Mouse (Mus musculus) adrenal gland, postnatal 25 days (tissue): ENCODE measurements at regions not wholly inside any gene's neighbourhood (a gene's known extent, or its start where the extent isn't known, plus 50 kb on each side); places are given as distances from the start of the nearest gene placed in this dataset.
A peak's percentile ranks its signal among the peaks of the same experiment; 100 is the strongest.

Experiments
- DNase-seq: peaks from one replicate; pipeline ENCODE4 v3.0.0; 2021; ENCODE audit warnings: mixed read lengths

DNA sequence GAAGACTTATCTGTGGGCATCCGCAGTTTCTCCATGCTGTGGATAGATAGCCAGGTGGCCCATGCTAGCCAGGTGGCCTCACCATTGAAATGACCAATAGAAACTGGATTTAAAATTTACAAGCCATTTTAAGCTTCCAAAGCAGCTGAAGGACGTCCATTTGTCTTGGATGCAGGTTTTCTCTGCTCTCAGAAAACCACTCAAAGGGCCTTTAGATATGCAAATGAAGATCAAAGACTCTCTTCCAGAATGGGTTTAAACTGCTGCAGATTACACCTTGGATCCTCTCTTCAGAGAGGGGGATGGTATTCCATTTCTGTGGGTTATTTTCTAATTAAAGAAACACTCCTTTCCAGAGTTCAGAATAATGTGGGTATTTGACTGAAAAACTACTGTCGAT is 518.5 kb downstream of the Rnf144a start:
- no peak for DNase-seq

DNA sequence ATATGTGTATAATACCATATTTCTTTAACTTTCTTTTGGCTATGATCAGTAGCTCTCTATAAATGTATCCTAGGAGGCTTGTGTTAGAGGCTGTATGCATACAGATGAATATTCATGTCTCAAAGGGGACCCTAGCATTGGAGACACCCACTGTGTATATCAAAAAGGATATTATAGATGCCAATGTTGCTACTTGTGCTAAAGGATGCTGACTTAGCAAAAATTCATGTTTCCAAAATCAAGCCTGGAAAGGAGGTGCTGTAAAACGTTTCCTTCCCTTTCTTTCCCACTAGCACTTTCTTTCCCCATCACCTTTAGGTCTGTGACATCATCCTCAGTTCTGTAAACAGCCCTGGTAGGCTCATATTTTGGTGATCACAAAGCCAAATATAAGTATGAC is 519.4 kb downstream of the Rnf144a start:
- no peak for DNase-seq

DNA sequence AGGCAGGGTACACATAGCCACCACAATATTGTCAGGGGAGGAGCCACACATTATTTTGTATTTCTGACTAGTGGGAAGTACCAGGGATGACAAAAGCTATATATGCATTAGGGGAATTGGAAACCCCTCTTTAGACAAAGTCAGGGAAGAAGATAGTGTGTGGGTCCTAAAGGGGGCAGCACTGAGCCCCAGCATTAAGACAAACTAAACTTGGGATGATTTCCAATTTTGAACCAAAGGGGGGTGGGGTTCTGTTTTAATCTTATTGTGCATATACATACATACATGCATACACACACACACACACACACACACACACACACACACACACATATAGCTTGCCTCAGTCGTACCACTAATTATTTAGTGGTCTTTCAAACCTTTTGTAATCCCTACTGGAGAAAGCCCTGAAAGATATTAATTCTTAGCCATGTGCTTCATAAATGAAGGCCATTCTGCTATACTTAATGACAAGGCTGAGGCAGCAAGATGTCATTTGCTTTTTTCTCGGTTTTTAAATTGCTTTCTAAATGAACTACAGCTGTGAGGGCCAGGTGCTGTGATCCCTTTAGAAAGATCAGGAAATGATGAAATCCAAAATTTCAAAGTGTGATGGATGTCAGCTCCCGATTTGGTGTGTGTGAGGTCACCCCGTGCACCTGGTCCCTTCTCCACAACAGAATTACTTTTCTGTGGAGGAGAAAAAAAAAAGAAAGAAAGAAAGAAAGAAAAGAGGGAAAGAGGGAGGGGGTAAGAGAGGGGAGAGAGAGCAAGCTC is 523.5 kb downstream of the Rnf144a start:
- DNase-seq = no peak

DNA sequence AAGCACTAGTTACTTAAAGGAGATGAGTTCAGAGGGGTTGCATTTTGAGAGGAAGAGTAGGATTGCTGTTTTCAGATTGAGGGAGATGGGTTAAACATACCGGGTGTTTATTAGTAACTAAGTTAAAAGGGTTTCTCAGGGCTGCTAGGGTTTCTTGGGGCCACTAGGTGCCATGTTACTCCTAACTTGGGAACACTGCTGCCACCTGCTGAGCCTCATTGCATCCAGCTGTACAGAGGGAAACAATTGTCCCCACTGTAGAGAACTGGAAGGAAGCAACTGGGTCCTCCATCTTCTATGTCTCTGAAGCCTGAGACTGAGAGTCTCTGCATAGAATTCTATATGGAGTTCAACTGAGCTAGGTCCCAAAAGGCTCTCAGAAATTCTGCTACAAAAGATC is 524.3 kb downstream of the Rnf144a start:
- peak; percentile 53 for DNase-seq

DNA sequence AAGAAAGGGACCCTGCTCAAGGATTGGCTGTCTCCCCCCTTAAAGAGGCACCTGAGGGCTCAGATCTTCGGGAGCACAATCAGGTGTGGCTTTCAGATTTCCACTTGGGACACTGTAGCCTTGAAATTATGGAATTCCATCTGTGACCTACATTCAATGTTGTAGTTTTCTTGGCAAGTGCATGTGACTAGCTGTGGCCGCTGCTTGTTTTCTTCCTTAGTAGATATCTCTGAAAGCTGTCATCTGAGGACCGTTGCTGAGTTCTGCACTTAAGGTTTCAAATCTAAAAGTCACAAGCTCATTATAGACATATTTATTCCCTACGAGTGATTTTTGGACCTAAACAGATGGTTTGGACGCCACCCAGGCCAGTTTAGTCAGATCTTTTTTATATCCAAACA is 531.3 kb downstream of the Rnf144a start:
- DNase-seq = no peak

DNA sequence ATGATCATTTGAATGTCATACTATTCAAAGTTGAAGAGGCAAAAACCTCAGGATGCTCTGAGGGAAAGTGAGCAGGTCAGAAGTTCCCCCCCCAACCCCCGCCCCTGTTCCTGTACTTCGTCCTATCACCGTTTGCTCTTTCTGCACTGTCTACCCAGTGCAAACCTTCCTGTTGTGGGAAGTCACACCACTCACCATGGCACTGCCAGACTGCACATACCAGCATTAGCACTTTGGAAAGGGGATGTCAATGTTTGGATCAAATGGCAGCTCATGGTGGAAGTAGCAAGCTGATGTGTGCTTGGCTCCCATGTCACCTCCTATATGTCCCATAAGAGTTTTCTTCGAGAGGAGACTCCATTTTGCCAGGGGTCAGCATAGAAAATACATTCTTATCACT is 543.2 kb downstream of the Rnf144a start:
- no peak for DNase-seq

DNA sequence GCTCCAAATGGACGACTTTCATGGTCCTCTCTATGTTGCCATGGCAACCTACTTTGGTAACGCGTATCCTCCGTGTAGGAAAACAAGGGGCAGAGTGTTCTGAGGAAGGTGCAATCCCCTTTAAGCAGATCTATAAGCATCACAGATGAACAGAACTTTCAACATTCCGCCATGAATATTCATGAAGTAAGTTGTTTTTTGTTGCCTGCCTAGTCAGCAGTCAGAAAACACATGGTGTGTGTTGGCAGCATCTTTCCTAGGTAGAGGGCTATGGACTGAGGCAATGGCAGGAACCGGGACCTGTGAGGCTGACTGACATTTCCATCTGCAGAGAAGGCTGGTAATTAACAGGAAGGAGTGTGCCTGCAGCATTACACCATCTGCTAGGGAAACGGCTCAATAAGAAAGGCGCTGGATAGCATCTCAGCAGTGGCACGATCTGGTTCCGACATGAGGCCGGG is 544.0 kb downstream of the Rnf144a start:
- no peak for DNase-seq

DNA sequence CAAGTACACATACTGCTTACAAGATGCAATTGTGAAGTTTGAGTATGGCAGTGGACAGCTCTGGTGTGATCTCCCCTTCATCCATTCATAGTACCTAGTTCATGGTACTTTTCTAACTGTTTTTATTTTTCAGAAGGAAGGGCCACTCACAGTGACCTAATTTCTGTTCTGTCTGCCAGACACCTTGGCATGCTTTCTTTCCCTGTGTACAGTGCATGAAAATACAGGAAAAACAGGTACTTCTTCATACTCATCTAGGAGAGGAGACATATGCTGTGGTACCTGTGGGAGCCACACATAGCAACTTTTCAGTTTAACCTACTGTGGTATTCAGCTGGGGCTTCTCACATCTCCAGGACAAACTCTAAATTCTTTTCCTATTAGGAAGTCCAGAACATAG is 545.2 kb downstream of the Rnf144a start:
- DNase-seq = no peak

DNA sequence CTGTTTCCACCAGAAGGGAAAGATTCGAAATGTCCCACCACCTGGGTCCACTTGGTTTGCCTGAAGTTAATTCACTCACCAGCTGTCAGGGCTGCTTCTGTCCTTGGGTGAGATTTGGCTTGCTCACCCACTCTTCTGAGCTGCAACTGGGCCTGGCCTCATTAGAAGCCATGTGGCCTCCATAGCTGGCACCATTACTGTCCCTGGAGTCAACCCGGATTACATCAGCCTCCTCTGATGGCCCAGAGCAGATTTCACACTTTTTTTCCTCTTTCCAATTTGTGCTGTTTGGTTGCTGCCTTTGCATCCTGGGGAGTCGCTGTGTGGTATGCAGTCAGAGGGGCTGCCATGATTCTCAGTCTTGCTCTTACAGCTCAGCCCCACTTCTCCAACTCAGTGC is 550.0 kb downstream of the Rnf144a start:
- no peak for DNase-seq

DNA sequence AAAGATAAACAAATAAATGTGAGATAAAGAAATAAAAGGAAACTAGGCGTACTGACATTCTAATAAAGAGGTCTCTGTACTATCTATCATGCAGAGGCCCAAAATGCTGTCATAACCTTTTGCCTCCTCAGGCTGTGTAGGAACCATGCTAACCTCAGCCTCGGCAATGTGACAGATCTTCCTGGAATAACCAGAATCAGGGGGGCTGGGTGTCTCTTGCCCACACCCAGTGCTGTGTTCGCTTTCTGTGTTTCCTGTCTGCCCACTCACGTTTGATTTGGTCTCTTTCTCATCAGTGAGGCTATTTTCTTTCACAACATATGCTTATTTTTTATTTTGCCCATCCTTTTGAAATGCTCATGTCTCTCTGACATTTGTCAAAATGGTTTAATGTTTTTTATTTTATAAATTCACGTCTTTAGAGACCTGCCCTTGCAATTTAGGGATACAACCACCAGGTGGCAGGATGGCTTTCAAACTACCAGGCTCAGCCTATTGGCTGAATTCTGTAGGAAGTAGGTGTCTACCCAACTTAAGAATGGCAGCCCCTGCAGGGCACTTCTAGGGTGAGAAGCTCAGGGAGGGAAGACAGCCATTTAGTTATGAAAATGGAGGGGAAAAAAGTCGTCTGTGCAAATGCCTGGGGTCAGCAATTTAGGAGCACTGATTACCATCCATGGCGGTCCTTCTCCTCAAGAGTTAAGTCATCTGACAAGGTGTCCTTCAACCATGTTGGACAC is 550.8 kb downstream of the Rnf144a start:
- DNase-seq = no peak

DNA sequence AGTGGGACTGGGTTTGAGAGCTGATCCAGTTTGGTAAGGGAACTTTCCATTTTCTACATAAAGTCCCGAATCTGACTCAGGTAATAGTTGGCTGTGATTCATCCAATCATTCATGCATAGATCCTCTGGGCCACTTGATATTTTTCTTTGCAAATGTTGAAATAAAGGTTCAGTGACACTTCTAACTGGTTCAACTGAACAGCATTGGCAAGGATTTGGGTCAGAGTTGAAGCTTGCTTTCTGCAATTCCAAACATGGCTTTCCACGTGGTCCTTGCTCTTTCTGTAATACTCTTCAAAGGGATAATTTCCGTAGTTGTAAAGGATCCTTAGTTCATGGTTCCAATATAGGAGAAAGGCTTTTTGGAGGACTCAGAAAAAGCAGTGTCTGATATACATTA is 554.0 kb downstream of the Rnf144a start:
- DNase-seq = no peak

DNA sequence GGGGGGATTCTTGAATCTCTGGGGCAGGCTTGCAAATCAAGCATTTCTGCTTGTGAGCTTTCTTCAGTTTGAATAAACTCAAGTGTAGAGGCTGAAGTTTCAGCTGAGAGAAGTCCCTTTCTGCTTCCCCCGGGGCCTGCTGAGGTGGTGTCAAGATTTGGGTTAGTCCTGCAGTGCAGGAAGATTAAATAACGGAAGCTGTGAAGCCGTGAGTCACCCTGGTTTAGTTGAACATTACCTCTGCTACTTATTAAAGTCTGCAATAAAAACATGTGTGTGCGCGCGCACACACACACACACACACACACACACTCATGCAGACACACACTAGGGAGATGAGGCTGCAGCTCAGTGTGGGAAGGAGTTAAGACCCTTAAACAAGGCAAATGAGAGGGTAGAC is 556.7 kb downstream of the Rnf144a start:
- DNase-seq = no peak

DNA sequence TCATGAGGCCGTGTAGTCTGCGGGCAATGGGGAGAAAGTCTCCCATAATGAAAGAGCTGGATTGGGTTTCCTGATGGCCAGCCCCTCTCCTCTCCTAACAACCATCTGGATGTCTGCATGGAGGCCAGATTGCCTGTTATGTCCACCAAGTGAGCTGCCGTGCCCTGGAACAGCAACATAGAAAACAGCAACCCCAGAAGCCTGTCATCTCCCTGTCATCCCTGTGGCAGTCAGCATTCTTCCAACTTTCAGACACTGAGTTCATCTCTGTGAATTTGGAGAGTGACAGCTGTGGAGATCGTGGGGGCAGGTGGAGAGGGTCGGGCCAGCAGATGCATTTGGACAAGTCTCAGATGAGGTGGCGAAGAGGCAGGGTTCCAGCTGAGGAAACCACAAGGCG is 585.0 kb downstream of the Rnf144a start:
- no peak for DNase-seq

DNA sequence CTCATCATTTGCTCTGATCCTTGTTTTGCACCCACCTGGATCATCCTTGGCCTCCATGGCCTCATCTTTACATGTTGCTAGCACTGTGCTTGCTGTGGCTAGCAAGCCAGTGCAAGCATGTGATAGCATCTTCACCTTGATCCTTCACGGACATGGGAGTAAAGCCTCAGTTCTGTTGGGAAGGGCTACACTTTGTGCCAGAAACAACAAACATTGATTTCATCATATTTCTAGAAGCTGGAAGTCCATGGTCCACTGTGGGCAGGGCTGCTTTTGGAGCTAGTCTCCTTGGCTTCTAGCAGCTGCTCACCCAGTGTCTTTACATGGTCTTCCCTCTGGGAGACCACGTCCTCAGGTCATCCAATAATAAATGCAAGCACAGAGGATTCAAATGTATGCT is 587.1 kb downstream of the Rnf144a start:
- DNase-seq = no peak

DNA sequence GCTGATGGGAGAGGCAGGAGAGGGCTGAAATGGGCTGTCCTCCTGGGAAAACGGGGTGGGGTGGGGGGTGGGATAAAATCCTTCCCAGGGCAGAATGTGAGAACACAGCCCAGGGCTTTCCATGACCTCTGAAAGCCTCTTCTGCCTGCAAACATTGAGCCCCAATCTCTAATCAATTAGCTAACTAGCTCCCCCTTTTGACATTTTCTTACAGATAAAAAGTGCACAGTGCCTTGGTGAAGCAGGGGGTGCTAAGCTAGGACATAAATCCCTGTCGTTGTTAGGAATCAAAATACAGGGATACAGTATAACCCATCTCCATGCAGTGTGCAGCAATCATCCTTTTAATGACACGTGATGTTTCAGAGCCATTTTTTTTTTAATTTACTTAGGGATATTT is 588.1 kb downstream of the Rnf144a start:
- DNase-seq = no peak

DNA sequence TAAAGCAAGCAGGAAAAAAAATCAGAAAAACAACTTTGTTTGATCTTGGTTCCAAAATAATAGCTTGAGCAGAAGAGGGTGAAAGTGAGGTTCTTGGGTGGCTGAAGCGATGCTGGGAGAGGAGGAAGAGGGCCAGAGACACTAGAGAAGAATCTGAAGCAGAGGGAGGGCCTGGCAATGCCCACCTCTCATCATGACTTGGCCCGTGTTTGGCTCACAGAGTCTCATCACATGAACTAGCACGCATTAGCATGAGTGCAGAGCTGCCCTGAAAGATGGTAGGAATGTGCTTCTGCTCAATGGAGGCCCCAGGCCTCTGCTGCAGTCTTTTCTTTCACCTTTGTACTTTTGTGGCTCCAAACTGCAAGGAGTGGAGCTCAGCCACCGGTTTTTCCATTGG is 588.6 kb downstream of the Rnf144a start:
- DNase-seq = no peak

DNA sequence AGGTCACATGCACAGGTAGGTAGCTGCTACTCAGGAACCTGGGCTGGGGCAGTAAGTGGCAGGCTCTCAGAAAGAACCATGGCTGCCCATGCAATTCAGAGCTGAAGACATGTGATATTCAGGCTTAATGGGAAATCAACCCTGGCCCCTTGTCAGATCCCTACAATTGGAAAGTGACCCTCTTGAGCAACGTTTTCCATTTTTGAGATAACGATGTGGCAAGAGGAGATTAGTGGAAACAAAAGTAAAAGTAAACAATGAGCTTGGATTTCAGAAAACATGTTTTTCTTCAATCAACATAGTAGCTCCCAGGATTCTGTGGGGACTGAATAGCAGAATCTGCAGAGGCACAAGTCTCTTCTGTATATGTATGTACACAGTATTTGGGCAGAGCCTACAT is 598.8 kb downstream of the Rnf144a start:
- no peak for DNase-seq

DNA sequence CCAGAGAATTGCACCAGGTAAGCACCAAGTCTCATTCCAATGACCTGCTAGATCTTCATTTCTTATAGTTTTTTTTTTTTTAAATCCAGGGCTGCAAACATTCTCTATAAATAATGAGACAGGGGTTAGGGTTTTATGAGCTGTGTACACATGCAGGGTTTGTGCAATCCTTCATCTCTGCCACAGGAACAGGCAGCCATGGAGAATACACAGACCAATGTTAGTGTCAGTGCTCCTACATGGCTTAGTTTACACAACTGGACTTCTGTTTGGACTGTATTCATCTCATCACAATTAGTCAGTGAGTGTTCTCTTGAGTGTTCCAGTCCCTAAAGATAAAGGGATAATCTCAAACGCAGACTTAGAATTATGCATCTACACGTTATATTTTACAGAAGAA is 620.0 kb downstream of the Rnf144a start:
- no peak for DNase-seq

DNA sequence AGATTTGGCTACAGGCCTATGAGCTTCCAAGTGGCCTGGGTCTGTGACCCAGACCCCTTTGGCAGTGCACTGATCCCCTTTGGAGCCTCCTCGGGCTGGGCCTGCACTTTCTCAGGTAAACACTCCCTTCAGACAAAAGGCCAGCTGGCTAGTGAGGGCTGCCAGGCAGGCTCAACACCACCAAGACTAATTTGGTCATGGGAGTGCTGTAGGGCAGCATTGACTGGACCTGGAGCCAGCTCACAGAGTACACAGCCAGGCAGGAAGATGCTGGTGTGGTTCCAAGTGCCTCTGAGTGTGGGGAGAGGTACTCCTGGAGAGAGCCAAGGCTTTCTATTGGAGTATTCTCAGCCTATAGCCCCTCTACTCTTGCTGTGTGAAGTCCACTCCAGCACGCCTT is 620.5 kb downstream of the Rnf144a start:
- DNase-seq = no peak

DNA sequence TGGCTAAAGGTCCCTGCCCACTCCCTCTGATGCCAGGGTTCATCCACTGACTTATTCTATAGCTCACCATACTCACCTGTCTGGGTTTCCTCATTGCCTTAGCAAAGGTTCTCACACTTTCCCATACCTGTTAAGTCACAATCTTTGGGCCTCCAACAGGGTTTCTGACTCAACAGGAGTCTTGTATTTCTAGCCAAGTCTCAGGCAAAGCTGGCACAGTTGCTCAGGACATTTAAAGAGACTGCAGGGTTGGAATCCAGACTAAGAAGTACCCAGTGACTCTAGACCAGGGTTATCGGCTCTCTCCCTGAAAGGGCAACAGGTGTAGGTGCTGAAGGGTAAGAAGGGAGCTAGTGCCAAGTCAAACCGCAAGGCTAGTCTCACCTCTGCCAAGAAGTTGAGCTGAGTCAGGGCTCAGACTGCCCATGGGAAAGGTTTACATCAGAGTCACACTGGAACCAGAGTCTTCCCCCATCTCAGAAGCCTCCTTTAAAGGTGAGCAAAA is 622.4 kb downstream of the Rnf144a start:
- DNase-seq = no peak

DNA sequence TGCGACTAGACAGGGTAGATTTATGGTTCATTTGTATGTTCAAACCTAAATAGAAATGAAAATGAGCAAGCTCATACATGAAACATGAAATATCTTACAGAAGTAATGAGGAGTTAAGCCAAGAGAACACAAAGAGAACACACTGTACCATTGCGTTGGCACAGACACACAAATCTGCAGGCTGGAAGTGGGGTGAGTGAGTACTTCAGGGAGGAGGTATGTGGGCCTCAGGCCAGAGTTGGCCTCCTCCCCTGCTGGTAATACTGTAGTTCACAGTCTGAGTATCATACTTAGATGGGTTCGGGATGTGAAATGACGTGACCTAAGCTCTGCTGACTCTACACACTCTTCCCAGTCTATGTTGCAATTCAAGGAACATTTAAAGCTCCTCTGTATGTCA is 624.1 kb downstream of the Rnf144a start:
- DNase-seq = no peak

DNA sequence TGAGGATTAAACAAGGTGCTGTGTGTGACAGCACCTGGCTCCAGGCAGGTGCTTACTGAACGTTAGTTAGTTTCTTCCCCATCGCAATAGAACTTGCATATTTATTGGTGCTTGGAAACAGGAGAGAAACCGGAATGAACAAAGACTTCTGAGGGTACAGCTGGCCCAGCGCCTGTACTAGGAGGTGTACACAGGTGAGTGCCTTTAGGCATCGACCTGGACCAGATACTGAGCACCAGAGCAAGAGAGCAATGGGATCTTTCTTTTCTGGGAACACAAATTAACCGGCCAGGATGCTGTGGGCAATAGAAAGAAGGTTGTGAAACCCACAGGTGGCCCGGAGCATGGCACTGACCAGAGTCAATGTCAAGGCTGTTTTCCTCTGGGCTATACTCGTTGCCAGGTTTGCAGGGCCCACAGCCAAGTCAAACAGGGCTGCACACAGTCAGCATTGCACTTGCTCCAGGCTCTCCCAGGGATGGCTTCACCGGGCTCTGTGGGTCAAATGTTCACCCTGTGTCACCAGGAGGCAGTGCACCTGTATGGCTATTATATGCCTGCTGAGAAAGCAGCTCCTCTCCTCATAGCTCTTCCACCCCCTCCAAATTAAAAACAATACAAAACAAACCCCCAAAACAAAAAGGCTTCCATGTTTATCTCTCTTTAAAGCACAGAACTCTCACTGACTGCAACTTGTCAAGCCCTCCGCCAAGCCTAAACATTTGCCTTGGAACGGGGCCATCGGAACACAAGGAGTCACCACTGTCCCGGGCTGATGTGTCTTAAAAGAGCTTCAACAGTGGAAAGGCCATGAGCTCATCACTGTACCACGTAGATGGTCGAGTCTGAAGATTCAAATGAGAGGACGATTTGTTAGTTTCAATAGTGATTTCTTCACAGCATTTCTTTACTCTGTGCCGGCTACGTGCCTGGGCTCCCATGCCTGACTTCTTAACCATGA is 629.1 kb downstream of the Rnf144a start:
- peak; percentile 32 for DNase-seq

DNA sequence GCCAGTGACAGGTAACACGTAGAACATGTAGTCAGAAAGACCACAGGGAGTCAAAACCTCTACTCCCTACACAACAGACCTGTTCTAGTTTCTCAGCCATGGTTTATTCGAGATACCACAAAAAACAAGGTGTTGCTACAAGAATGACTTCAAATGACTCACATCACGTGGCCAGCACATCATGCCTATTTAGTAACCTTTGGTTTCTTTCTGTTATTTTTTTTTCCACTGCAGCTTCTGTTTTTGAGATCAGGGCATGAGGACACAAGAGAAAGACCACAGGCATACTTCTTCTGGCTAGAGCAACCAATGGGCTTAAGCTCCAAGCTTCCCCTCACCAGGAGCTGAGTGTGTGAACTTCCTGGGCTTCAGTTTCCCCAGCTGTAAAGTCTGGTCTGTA is 630.7 kb downstream of the Rnf144a start:
- no peak for DNase-seq
